Mouse (Mus musculus): ENCODE data around the gene Ap4e1.
"Not testable (repeated sequence)": the region's sequence is repeated elsewhere in the genome, so short reads cannot be mapped to it uniquely, and the experiment has no call there.

Ap4e1 gene

GRCm38 (mm10) chr2:127077611-127078010 lies 69.1 kb downstream of the Ap4e1 start:
- DNase-seq (ENCODE audit: low spot score in 2 of 2): no peak

GRCm38 (mm10) chr2:127079066-127079465 lies 70.5 kb downstream of the Ap4e1 start:
- not testable (repeated sequence) for DNase-seq (ENCODE audit: low spot score in 2 of 2)

- DNase-seq (ENCODE audit: low spot score in 2 of 2): no peak
Observed at GRCm38 (mm10) chr2:127079881-127080590, 71.5 kb downstream of the Ap4e1 start.

- no peak for DNase-seq (ENCODE audit: low spot score in 2 of 2)
Observed at GRCm38 (mm10) chr2:127080591-127081218, 72.2 kb downstream of the Ap4e1 start.

- DNase-seq (ENCODE audit: low spot score in 2 of 2): no peak
Observed at GRCm38 (mm10) chr2:127086235-127086634, 77.7 kb downstream of the Ap4e1 start.

GRCm38 (mm10) chr2:127090151-127090550 lies 81.6 kb downstream of the Ap4e1 start:
- not testable (repeated sequence) for DNase-seq (ENCODE audit: low spot score in 2 of 2)

- no peak for DNase-seq (ENCODE audit: low spot score in 2 of 2)
Observed at GRCm38 (mm10) chr2:127092000-127092399, 83.5 kb downstream of the Ap4e1 start.

GRCm38 (mm10) chr2:127108986-127109385 lies 100.5 kb downstream of the Ap4e1 start:
- no peak for DNase-seq (ENCODE audit: low spot score in 2 of 2)
